Mouse (Mus musculus) megakaryocyte, embryonic 14.5 days (primary cell): ENCODE data around the gene Tmem218.

ENCODE experiments used
- FLI1 ChIP-seq: IDR thresholded peaks from 2 replicates; pipeline ENCODE4 v1.6.1; 2012; ENCODE audit warnings: low read length, inconsistent platforms, mixed read lengths
- GATA1 ChIP-seq: IDR thresholded peaks from 3 replicates; pipeline ENCODE4 v1.6.1; 2012; ENCODE audit warnings: mixed read lengths, low read length, inconsistent platforms, borderline replicate concordance

DNA sequence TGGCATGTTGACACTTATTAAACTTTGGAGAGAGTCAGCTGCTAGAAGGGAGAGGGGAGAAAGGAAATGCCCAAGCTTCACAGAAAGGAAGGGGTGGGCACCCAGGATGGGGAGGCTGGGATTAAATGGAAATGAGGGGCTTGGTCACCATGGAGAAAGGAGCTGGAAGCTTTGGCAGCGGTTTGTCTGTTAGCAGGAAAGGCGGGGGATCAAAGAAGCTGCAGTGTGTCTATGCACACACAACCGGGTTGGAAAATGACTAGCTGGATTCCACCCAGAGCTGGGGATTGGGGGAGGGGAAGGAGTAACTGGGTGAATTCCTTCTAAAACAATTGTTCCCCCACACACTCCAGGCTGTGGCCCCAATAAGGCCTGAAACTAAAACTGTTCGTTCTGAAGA, 29.1 kb upstream of the Tmem218 start:
- TF ChIP-seq GATA1 (no peak), FLI1 (no peak)
